Mouse (Mus musculus) forebrain, embryonic 16.5 days (tissue): Measurements from ENCODE around the gene Rxfp4. TPM values are rescaled to one million over a fixed set of nuclear protein-coding genes. Genes with fewer than 3 reads are reported as not detected.
A peak's percentile ranks its signal among the peaks of the same experiment; 100 is the strongest.

Experiments used
- ATAC-seq: fragments of 200-750 bp; cut with Nextera tagmentation; 2 replicates; pipeline ENCODE4 v1.8.0; 2017; ENCODE audit warnings: mild to moderate bottlenecking, moderate library complexity
- H3K27ac ChIP-seq: fragments of 300-500 bp; sonication (generic); 2 replicates; pipeline ENCODE4 v1.5.1; 2014; ENCODE audit warnings: low read length, control low read depth
- H3K27me3 ChIP-seq: fragments of 300-500 bp; sonication (generic); replicated peaks from 2 replicates; pipeline ENCODE4 v1.6.1; 2014; ENCODE audit warnings: low read length; ENCODE audit not compliant: control insufficient read depth, insufficient read depth
- H3K36me3 ChIP-seq: fragments of 300-500 bp; sonication (generic); 2 replicates; pipeline ENCODE4 v1.6.1; 2014; ENCODE audit not compliant: control insufficient read depth, insufficient read depth
- H3K4me1 ChIP-seq: fragments of 300-500 bp; sonication (generic); replicated peaks from 2 replicates; pipeline ENCODE4 v1.6.1; 2014; ENCODE audit warnings: low read length; ENCODE audit not compliant: control insufficient read depth, insufficient read depth
- H3K4me2 ChIP-seq: fragments of 300-500 bp; sonication (generic); 2 replicates; pipeline ENCODE4 v1.6.1; 2014; ENCODE audit warnings: mild to moderate bottlenecking, low read length, control low read depth
- H3K4me3 ChIP-seq: fragments of 300-500 bp; sonication (generic); replicated peaks from 2 replicates; pipeline ENCODE4 v1.5.1; 2014; ENCODE audit warnings: mild to moderate bottlenecking, low read length, control low read depth
- H3K9ac ChIP-seq: fragments of 300-500 bp; sonication (generic); replicated peaks from 2 replicates; pipeline ENCODE4 v1.6.1; 2014; ENCODE audit warnings: low read depth, low read length, control low read depth
- H3K9me3 ChIP-seq: fragments of 300-500 bp; sonication (generic); 2 replicates; pipeline ENCODE4 v1.6.1; 2016; ENCODE audit warnings: low read length; ENCODE audit not compliant: control insufficient read depth
- WGBS: fragments of 180-500 bp; shearing (Covaris S2); extraction: QIAGEN DNeasy Blood & Tissue Kit; methylation state at CpG from one replicate; pipeline ENCODE4 v1.1.7; 2014; 5-methylcytosine and 5-hydroxymethylcytosine counted together
- polyA plus RNA-seq: library from polyadenylated mRNA; unstranded; fragments of >200 nt; fragmentation: Nextera tagmentation; extraction: Ambion mirVana; gene quantifications from 2 replicates; pipeline ENCODE4 v1.2.1, GENCODE M21; 2015

The Rxfp4 gene
- polyA plus RNA-seq, 1 experiment from 2014 or later = not detected

DNA sequence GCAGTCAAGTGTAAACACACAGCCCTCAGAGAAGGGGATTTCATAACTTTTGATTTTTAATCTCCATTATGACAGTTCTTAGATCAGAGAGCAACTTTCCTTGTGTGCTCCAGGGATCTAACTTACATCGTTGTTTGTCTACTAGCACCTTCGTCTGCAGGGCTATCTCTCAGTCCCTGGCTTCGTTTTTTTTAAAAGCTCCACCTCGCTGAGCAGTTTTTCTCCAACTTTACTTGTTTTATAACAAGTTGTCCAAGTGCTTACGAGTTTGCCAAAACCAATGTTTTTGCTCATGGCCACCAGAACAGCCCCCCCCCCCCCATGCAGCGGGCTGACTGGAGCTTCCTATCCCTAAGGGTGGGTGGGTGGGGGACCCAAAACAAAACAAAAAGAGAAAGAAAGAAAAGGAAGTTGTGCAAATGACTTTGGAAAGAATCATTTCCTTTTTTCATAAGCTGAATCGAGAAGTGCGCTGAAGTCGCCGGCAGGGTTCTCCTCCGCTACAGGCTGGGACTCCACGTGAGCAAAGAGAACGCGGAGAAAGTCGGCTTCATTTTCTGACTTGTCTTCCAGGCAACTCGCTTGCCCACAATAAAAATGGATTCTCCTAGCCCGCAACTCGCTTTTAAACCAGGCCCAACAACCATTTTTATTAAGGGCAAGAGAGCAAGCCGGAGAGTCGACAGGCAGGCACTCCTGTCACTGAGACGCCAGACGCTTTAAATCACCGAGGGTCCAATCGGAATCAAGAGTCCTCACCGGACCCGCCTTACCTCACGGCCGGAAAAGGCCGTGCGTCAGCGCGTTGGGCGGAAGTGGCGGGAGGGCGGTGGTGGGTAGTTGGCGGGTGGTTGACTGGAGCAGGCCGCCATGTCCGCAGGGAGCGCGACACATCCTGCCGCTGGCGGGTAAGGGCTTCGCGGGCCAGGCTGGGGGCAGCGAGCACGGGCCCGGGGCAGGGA lies 32.3 kb upstream of the Rxfp4 start, which contains the start of gene Khdc4:
TSS of gene Khdc4 (plus strand) at position 824 of the 962 bp plus-strand sequence.
- peak within 1 kb of the TSS; percentile 98 for H3K27ac ChIP-seq
- under 1% methylated on average over 47 of the region's 47 CpGs for WGBS
- H3K4me1 ChIP-seq = peaks cover 17% of the 10 kb centered on the region
- ATAC-seq = peak; percentile 99
- H3K36me3 ChIP-seq = peaks cover 13% of the 10 kb centered on the region
- peak within 1 kb of the TSS; percentile 94 for H3K4me2 ChIP-seq
- no peaks in the 10 kb centered on the region for H3K27me3 ChIP-seq
- H3K9ac ChIP-seq = peak within 1 kb of the TSS; percentile 97
- H3K4me3 ChIP-seq = peak within 1 kb of the TSS; percentile 98
- no peaks in the 10 kb centered on the region for H3K9me3 ChIP-seq

- Histone ChIP-seq H3K27me3 (no peaks in the 10 kb centered on the region), H3K9ac (no peak overlapping the region), H3K36me3 (peaks cover 7% of the 10 kb centered on the region; the same call in 1 of the 2 replicates), H3K4me3 (peak overlapping the region; percentile 98), H3K27ac (no peak overlapping the region), H3K4me2 (peak overlapping the region; percentile 59), H3K4me1 (peaks cover 17% of the 10 kb centered on the region), H3K9me3 (no peaks in the 10 kb centered on the region)
- no peak for ATAC-seq
- 62% methylated on average over 7 of the region's 8 CpGs for WGBS
These were observed 31.5 kb upstream of the Rxfp4 start for GRCm38 (mm10) chr3:88684236-88684979.

GRCm38 (mm10) chr3:88683814-88684213 lies 30.9 kb upstream of the Rxfp4 start:
- Histone ChIP-seq H3K36me3 (peaks cover 4% of the 10 kb centered on the region; the same call in 1 of the 2 replicates), H3K27ac (no peak overlapping the region), H3K4me1 (peaks cover 17% of the 10 kb centered on the region), H3K4me3 (no peak overlapping the region), H3K9ac (no peak overlapping the region), H3K9me3 (no peaks in the 10 kb centered on the region), H3K4me2 (no peak overlapping the region), H3K27me3 (no peaks in the 10 kb centered on the region)
- no peak for ATAC-seq
- WGBS = 92% methylated on average over 2 of the region's 2 CpGs

- Histone ChIP-seq H3K27ac (no peak overlapping the region), H3K4me2 (peak overlapping the region; percentile 58), H3K36me3 (no peaks in the 10 kb centered on the region), H3K9me3 (no peaks in the 10 kb centered on the region), H3K4me1 (peaks cover 4% of the 10 kb centered on the region), H3K27me3 (no peaks in the 10 kb centered on the region), H3K4me3 (peak overlapping the region; percentile 34), H3K9ac (peak overlapping the region; percentile 51)
- WGBS = 10% methylated on average over 11 of the region's 11 CpGs
- ATAC-seq = peak; percentile 47; the same call in 1 of the 2 replicates
These were observed 24.5 kb upstream of the Rxfp4 start for GRCm38 (mm10) chr3:88677399-88677798.

DNA sequence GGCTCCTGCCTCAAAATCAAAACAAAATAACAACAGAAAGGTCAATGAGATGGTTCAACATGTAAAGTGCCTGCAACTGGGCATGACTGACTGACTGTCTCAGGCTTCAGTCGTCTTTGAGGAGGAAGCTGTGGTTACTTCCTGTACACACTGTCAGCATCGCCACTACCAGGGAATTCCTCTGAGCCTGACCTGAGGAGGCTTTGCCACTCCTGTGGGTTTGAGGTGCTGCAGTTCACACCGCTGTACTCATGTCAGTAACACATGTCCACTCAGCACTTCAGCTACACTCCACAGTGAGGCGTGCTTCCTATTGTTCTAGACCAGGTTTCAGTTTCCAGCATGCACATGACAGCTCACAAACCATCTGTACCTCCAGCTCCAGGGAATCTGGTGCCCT lies 11.2 kb upstream of the Rxfp4 start:
- Histone ChIP-seq H3K9me3 (no peaks in the 10 kb centered on the region), H3K27ac (no peak overlapping the region), H3K27me3 (no peaks in the 10 kb centered on the region), H3K4me2 (no peak overlapping the region), H3K36me3 (no peaks in the 10 kb centered on the region), H3K9ac (no peak overlapping the region), H3K4me3 (no peak overlapping the region), H3K4me1 (no peaks in the 10 kb centered on the region)
- no peak for ATAC-seq
- 86% methylated on average over 4 of the region's 4 CpGs for WGBS

DNA sequence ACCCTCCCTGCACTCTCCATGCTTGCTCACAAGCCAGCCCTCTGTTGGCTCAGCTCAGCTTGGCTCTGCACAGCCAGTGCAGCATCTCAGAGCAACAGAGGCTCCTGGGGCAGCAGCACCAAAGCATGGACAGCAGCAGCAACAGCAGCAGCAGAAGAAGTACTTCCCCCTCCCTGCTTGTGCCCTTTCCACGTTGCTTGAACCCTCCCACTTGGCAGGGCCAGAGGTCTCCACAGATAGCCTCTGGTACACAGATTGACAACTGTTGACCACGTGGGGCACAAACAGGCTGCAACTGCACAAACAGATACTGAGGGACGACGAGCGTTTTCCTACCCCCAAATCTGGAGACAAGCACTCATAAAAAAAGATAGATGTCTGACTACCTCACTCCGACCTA lies 6.9 kb upstream of the Rxfp4 start:
- no peaks in the 10 kb centered on the region for H3K27me3 ChIP-seq
- no peak overlapping the region for H3K9ac ChIP-seq
- 47% methylated on average over 6 of the region's 6 CpGs for WGBS
- no peaks in the 10 kb centered on the region for H3K4me1 ChIP-seq
- ATAC-seq = no peak
- H3K4me3 ChIP-seq = no peak overlapping the region
- no peak overlapping the region for H3K27ac ChIP-seq
- H3K9me3 ChIP-seq = no peaks in the 10 kb centered on the region
- no peaks in the 10 kb centered on the region for H3K36me3 ChIP-seq
- no peak overlapping the region for H3K4me2 ChIP-seq

GRCm38 (mm10) chr3:88658441-88659127 lies 5.6 kb upstream of the Rxfp4 start:
- no peak overlapping the region for H3K27ac ChIP-seq
- no peaks in the 10 kb centered on the region for H3K4me1 ChIP-seq
- H3K4me3 ChIP-seq = no peak overlapping the region
- H3K9me3 ChIP-seq = no peaks in the 10 kb centered on the region
- 79% methylated on average over 5 of the region's 5 CpGs for WGBS
- no peak overlapping the region for H3K4me2 ChIP-seq
- H3K36me3 ChIP-seq = no peaks in the 10 kb centered on the region
- no peak overlapping the region for H3K9ac ChIP-seq
- H3K27me3 ChIP-seq = no peaks in the 10 kb centered on the region
- no peak for ATAC-seq

DNA sequence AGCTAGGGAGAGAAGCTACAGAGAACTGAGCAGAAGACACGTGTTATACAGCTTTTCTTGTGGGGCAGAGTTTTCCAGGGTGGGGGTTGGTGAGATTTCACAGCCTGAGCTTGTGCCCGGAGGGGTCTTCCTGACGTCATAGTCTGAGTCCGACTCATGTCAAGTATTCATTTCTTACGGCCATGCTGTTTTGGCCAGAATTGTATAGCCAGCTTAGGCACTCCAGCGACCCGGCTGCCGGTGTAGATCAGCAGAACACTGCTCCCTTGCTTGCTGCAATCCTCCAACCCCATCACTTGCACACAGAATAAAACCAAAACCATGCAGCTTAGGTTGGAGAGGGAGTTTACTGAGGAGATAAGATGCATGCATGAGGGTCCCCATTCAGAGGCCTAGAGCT lies 2.7 kb upstream of the Rxfp4 start:
- Histone ChIP-seq H3K27ac (no peak overlapping the region), H3K4me1 (no peaks in the 10 kb centered on the region), H3K9ac (no peak overlapping the region), H3K27me3 (no peaks in the 10 kb centered on the region), H3K9me3 (no peaks in the 10 kb centered on the region), H3K4me2 (no peak overlapping the region), H3K36me3 (no peaks in the 10 kb centered on the region), H3K4me3 (no peak overlapping the region)
- ATAC-seq = no peak
- WGBS = 86% methylated on average over 8 of the region's 8 CpGs

- Histone ChIP-seq H3K27ac (no peak overlapping the region), H3K9ac (no peak overlapping the region), H3K4me3 (no peak overlapping the region), H3K9me3 (no peaks in the 10 kb centered on the region), H3K4me2 (no peak overlapping the region), H3K4me1 (no peaks in the 10 kb centered on the region), H3K36me3 (no peaks in the 10 kb centered on the region), H3K27me3 (no peaks in the 10 kb centered on the region)
- ATAC-seq = no peak
- WGBS = 84% methylated on average over 4 of the region's 4 CpGs
These were observed 1.7 kb upstream of the Rxfp4 start for GRCm38 (mm10) chr3:88654621-88655020.
